Mouse (Mus musculus): ENCODE data around the gene Acss2.

- TF ChIP-seq CTCF (IDR thresholded peaks at IDR 0.05; ENCODE audit: borderline replicate concordance, insufficient read depth, low read length), result no peak
- no peak for TF ChIP-seq POLR2A (IDR thresholded peaks at IDR 0.05; ENCODE audit: low read depth, low read length)
These were observed 11.9 kb upstream of the Acss2 start for GRCm38 (mm10) chr2:155505811-155506210.

Data from embryonic fibroblast, embryonic 13.5 days (primary cell).